Mouse (Mus musculus) lung, adult 2 months (tissue): ENCODE measurements at regions not wholly inside any gene's neighbourhood (a gene's known extent, or its start where the extent isn't known, plus 50 kb on each side); places are given as distances from the start of the nearest gene placed in this dataset.

ENCODE experiments used
- DNase-seq: peaks from one replicate; pipeline ENCODE4 v3.0.0; 2022
- H3K4me1 ChIP-seq: fragments of 200-500 bp; 2 replicates; pipeline ENCODE4 v1.6.1; 2011; ENCODE audit warnings: low read length; ENCODE audit not compliant: control insufficient read depth, insufficient read depth
- H3K4me3 ChIP-seq: fragments of 200-500 bp; replicated peaks from 2 replicates; pipeline ENCODE3; 2011; ENCODE audit warnings: low read depth, mild to moderate bottlenecking, control low read depth, low read length; ENCODE audit errors: extremely low read depth
- CTCF ChIP-seq: fragments of 200-500 bp; IDR thresholded peaks from 2 replicates; pipeline ENCODE4 v1.5.1; 2011; ENCODE audit warnings: mild to moderate bottlenecking, low read length, control low read depth; ENCODE audit not compliant: insufficient read depth
- POLR2A ChIP-seq: fragments of 200-500 bp; IDR thresholded peaks from 2 replicates; pipeline ENCODE4 v1.6.1; 2011; ENCODE audit warnings: low read depth, mild to moderate bottlenecking, control low read depth, low read length, borderline replicate concordance; ENCODE audit errors: extremely low read depth
- WGBS: fragments of 180-500 bp; shearing (Covaris S2); methylation state at CpG from one replicate; pipeline ENCODE4 v1.1.7; 2018; 5-methylcytosine and 5-hydroxymethylcytosine counted together

DNA sequence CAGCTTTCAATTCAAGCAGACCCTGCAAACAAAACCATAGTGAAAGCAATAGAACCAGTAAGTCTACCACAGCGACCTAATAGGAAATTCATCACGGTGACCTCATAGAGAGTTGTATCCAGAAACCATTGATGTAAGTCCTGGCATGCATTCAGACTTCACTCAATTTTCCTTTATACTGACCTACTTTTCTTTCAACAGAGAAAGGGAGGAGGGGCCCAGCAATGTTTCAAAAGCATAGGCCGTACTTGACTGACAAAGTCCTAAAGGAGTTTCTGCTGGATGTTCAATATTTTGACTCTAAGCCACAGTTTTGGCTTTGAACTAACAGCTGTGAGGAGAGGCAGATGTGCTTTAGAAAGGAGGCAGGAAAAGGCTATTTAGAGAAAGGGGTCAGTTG is 88.4 kb downstream of the AI593442 start:
- Histone ChIP-seq H3K4me1 (no peaks in the 10 kb centered on the region), H3K4me3 (no peak overlapping the region)
- TF ChIP-seq POLR2A (no peak), CTCF (no peak)
- no peak for DNase-seq
- WGBS: 75% methylated on average over 3 of the region's 3 CpGs

DNA sequence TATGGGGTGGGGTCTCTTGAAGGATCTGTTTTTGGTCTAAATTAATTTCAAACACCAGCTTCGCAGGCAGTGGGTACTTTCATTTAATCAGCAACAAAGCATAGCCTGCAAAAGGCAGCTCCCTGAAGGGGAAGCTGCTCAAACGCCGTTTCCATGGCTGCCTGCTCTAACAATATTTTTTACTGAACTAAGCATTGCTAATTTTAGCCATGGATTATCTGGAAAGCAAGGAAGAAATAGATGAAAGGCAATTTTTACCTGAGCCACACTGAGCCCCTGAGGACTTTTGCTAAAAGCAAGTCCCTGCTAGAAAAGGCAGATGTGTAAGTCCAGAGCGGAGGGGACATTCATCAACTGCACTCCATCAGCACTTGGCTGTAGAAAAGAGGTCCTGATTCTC is 105.5 kb downstream of the AI593442 start:
- WGBS: 70% methylated on average over 4 of the region's 4 CpGs
- Histone ChIP-seq H3K4me1 (no peaks in the 10 kb centered on the region), H3K4me3 (no peak overlapping the region)
- TF ChIP-seq CTCF: no peak
- TF ChIP-seq POLR2A: no peak
- no peak for DNase-seq

- Histone ChIP-seq H3K4me3 (no peak overlapping the region), H3K4me1 (no peaks in the 10 kb centered on the region)
- no peak for TF ChIP-seq POLR2A
- TF ChIP-seq CTCF: no peak
- 32% methylated on average over 2 of the region's 2 CpGs for WGBS
- DNase-seq: no peak
These were observed 127.9 kb downstream of the AI593442 start for GRCm38 (mm10) chr9:52551577-52552281.

DNA sequence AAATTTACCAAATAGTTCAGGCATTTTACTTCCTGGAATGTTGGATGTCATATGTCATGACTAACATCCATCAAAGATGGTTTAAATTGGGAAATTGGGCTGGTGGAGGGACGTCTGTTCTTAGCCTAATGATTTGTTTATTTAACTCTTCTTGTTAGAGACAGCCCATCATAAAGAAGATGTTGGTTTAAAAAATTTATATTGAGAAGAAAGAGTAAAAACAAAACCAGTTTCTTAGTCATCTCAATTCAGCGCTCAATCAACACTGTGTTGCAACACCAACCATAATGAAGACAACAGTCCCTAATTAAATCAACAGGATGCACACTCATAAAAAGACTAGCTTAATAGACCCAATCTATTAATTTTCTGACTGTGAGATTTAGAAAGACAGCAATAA is 133.5 kb downstream of the AI593442 start:
- TF ChIP-seq POLR2A: no peak
- no peak for DNase-seq
- Histone ChIP-seq H3K4me1 (no peaks in the 10 kb centered on the region), H3K4me3 (no peak overlapping the region)
- WGBS: 53% methylated on average over 2 of the region's 2 CpGs

DNA sequence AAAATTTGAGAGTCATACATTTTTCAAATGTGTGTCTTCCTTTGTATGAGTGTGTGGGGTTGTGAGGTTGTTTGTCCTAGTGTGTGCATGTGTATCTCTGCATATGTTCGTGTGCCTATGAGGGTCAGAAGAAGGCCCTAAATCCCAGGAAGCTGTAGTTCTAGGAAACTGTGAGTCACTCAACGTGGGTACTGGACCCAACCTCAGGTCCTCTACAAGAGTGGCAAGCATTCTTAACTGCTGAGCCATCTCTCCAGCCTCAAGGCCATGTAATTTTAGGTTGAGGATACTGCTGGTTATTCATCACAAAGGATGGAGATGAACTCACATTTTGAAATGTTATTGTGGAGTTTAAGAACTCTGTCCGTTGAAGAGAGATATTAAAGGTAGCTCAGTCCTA is 140.5 kb downstream of the AI593442 start:
- 73% methylated on average over 3 of the region's 3 CpGs for WGBS
- TF ChIP-seq POLR2A (no peak), CTCF (no peak)
- no peak overlapping the region for H3K4me3 ChIP-seq
- no peak for DNase-seq
- H3K4me1 ChIP-seq: no peaks in the 10 kb centered on the region

DNA sequence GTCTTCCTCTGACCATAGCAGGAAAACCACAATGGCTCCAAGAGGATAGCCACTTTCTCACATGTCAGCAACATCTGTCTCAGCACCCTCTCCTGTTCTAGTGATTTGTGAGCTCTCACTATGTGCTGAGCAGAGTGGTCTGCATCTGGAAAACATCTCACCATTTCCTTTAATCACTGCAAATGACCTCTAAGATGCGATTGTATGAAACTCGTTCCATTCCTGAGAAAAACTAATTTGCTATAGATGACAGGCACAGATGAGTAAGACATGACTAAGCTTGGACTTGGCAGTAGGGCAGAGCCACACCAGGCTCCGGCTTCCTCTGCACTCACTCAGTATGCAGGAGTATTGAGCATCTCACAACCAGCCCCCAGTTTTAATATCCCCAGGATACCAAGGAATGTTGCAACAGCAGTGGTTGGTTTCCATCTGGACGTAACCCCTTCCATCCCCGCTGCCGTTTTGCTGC is 150.1 kb downstream of the AI593442 start:
- 72% methylated on average over 6 of the region's 6 CpGs for WGBS
- Histone ChIP-seq H3K4me3 (no peak overlapping the region), H3K4me1 (no peaks in the 10 kb centered on the region)
- TF ChIP-seq CTCF: no peak
- TF ChIP-seq POLR2A: no peak
- DNase-seq: no peak

GRCm38 (mm10) chr9:52500487-52500886 is 179.1 kb downstream of the AI593442 start:
- no peak for TF ChIP-seq CTCF
- no peak for TF ChIP-seq POLR2A
- Histone ChIP-seq H3K4me1 (no peaks in the 10 kb centered on the region), H3K4me3 (no peak overlapping the region)
- 86% methylated on average over 3 of the region's 3 CpGs for WGBS
- DNase-seq: no peak

- TF ChIP-seq POLR2A: no peak
- TF ChIP-seq CTCF: no peak
- Histone ChIP-seq H3K4me3 (no peak overlapping the region), H3K4me1 (no peaks in the 10 kb centered on the region)
- no peak for DNase-seq
- 51% methylated on average over 8 of the region's 8 CpGs for WGBS
These were observed 183.9 kb downstream of the AI593442 start for GRCm38 (mm10) chr9:52495483-52496270.

GRCm38 (mm10) chr9:52492947-52493505 is 186.6 kb downstream of the AI593442 start:
- Histone ChIP-seq H3K4me3 (no peak overlapping the region), H3K4me1 (no peaks in the 10 kb centered on the region; the same call in 1 of the 2 replicates)
- 49% methylated on average over 2 of the region's 2 CpGs for WGBS
- DNase-seq: no peak
- TF ChIP-seq POLR2A (no peak), CTCF (no peak)
